Mouse (Mus musculus) megakaryocyte, embryonic 14.5 days (primary cell): ENCODE data around the gene Ddx54.

ENCODE experiments used
- FLI1 ChIP-seq: IDR thresholded peaks from 2 replicates; pipeline ENCODE4 v1.6.1; 2012; ENCODE audit warnings: low read length, inconsistent platforms, mixed read lengths
- GATA1 ChIP-seq: IDR thresholded peaks from 3 replicates; pipeline ENCODE4 v1.6.1; 2012; ENCODE audit warnings: mixed read lengths, low read length, inconsistent platforms, borderline replicate concordance

DNA sequence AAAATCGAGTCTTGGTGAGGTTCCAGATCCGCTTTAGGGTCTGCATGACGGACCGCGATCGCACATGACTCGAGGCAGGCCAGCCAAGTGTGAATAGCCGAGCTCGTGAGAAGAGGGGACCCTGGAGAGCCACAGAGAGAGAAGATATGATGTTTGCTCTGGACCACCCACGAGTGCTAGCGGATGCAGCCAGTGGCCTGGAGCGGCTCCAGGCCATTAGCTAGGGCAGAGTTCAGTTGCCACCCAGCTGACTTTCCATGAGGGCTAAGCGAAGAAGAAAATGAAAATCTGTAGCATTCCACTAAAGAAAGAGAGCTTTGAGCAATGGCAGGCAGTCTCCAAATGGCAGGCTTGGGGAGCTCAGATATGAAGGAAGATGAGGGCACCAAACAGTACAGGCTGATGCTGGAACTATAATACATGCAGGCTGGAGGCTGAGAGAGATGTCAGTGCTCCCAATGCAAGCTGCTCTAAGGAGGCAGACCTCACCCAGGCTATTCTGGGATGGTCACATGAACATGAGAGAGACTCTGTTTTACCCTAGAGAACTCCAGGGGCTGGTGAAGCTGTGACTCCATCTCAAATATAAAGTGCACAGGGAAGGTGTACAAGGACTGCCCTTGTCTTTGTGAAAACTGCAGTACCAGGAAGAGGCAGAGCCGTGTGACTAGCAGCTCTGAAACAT, 41.3 kb upstream of the Ddx54 start:
- no peak for TF ChIP-seq FLI1
- no peak for TF ChIP-seq GATA1
